Mouse (Mus musculus) CD8-positive naive resting alpha-beta T cell, adult 57 days (primary cell): ENCODE data around the gene Cacna1s. TPM values are rescaled to one million over a fixed set of nuclear protein-coding genes. Genes with fewer than 3 reads are reported as not detected.

Source experiments
- total RNA-seq: library from RNA; stranded (reverse); gene quantifications from one replicate; pipeline ENCODE4 v1.2.4, GENCODE M21; 2023

Cacna1s gene
- 0.55 TPM for total RNA-seq

GRCm38 (mm10) chr1:136052547-136052946 lies at the start of gene Cacna1s:
Gene Cacna1s (plus strand): TSS chr1:136052750.

GRCm38 (mm10) chr1:136006292-136006748 lies 46.2 kb upstream of the Cacna1s start, which contains the start of gene Igfn1:
Gene Igfn1 (minus strand): TSS chr1:136006342.

DNA sequence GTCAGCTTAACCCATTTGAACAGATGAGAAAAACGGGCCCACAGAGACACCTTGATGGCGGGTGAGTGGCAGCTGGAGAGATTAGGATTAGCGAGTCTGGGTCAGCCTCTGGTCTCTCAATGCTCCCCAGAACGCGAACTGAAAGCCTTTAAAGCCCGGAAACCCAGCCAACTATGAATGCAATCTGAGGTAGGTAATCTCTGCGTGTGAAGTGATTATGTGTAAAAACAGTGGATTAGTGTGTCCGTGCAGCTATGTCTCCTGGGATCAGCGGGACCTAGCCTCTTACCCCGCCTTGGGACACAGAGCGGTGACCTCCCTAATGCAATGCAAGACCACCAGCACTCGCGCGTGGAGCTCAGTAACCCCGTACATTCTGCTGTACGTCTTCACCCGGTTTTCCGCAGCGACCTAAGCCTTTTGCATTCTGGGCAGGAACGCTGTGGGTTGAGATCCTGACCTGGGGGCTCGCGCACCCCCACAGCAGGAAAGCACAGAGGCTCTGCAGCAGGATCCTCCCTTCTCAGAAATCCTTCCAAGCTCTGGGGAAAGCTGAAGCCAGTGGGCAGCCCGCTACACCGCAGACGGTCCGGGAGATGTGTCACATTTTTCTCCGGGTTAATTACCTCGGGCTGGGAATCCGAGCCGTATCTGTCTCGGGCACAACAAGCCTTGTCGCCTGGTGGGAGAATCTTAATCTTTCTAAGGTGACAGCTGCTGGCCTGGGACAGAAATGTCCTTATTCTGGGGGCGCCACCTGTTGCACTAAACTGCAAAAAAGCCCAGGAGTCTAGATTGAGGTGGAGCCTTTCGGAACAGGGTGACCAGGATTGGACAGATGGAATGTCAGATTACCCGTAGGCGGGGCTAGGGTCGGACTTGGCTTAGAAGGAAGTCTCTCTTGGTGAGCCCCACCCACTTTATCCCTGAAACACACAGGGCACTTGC lies 45.1 kb upstream of the Cacna1s start, which contains the start of gene Tmem9:
Gene Tmem9 (plus strand): TSS at position 940 of the 948 bp plus-strand sequence.

DNA sequence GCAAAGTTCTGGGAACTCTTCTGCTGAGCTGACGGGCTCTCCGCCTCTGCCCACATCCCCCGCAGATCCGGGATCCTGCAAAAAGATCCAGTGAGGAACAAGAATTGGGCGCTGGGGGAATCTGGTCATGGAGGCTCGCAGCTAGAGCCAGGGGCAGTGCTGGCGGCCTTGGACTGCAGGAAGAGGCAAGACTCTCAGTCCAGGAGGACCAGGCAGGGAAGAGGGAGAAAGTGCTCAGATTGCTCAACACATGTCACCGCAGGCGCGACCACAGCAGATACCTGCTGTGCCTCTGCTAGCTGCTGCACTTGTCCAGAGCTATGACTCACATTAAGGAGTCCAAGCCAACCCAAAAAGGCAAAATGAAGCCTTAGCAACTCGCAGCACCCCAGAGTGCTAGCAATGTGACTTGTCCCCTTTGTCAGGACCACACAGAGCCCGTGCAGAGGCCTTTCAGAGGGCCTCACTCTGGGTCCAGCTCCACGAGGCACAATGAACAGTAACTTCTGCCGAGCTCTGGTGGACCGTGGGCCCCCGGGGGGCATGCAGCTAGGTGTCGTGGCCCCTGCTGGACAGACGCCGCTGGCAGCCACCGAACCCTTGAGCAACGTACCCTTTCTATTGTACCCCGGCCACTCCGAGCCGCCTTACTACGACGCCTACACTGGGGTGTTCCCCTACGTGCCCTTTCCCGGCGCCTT lies 2.1 kb upstream of the Cacna1s start, which contains the start of gene Ascl5:
Gene Ascl5 (plus strand): TSS at position 493 of the 701 bp plus-strand sequence.

GRCm38 (mm10) chr1:136130951-136131558 lies 78.5 kb downstream of the Cacna1s start, which contains the start of gene Kif21b:
Gene Kif21b (plus strand): TSS chr1:136131389.

Other genes with a start within 250 kb of the Cacna1s start
- gene Lad1, start 234.2 kb upstream of the Cacna1s start, total RNA-seq, result 1.2 TPM
- not detected for gene Tnnt2, start 216.4 kb upstream of the Cacna1s start, total RNA-seq
- not detected for gene Pkp1, start 133.5 kb upstream of the Cacna1s start, total RNA-seq
- not detected for gene Igfn1, start 46.4 kb upstream of the Cacna1s start, total RNA-seq
- 11.8 TPM for gene Tmem9, start 44.6 kb upstream of the Cacna1s start, total RNA-seq
- not detected for gene Ascl5, start 1.9 kb upstream of the Cacna1s start, total RNA-seq
- 364 TPM for gene Kif21b, start 78.6 kb downstream of the Cacna1s start, total RNA-seq
- not detected for gene Mroh3, start 160.1 kb downstream of the Cacna1s start, total RNA-seq
- not detected for gene Inava, start 181.5 kb downstream of the Cacna1s start, total RNA-seq
- gene Gpr25, start 208.1 kb downstream of the Cacna1s start, total RNA-seq, result not detected